Mouse (Mus musculus) cerebellum, adult 2 months (tissue): ENCODE measurements around the gene Lrrc75a. TPM values are rescaled to one million over a fixed set of nuclear protein-coding genes. Genes with fewer than 3 reads are reported as not detected.

Source experiments
- DNase-seq, 2 experiments: peaks; one replicate each; pipeline ENCODE4 v3.0.0; 2021
- H3K27ac ChIP-seq: fragments of 200-500 bp; 2 replicates; pipeline ENCODE4 v1.5.1; 2012; ENCODE audit warnings: low read length, control low read depth, inconsistent platforms; ENCODE audit not compliant: insufficient read depth
- H3K27me3 ChIP-seq: fragments of 200-500 bp; 2 replicates; pipeline ENCODE4 v1.6.1; 2012; ENCODE audit warnings: inconsistent platforms, mild to moderate bottlenecking, low read length, moderate library complexity; ENCODE audit not compliant: control insufficient read depth, insufficient read depth
- H3K4me1 ChIP-seq: fragments of 200-500 bp; 2 replicates; pipeline ENCODE4 v1.6.1; 2011; ENCODE audit warnings: low read length; ENCODE audit not compliant: control insufficient read depth, insufficient read depth
- H3K4me3 ChIP-seq: fragments of 200-500 bp; replicated peaks from 2 replicates; pipeline ENCODE3; 2011; ENCODE audit warnings: mild to moderate bottlenecking, low read depth, low read length, control low read depth; ENCODE audit not compliant: insufficient read depth
- CTCF ChIP-seq: fragments of 200-500 bp; IDR thresholded peaks from 2 replicates; pipeline ENCODE4 v1.5.1; 2011; ENCODE audit warnings: low read depth, mild to moderate bottlenecking, control low read depth, low read length, moderate library complexity, borderline replicate concordance; ENCODE audit not compliant: insufficient read depth
- POLR2A ChIP-seq: fragments of 200-500 bp; IDR thresholded peaks from 2 replicates; pipeline ENCODE4 v1.6.1; 2011; ENCODE audit warnings: low read length, control low read depth, borderline replicate concordance; ENCODE audit not compliant: insufficient read depth
- WGBS: fragments of 180-500 bp; shearing (Covaris S2); methylation state at CpG from one replicate; pipeline ENCODE4 v1.1.7; 2018; 5-methylcytosine and 5-hydroxymethylcytosine counted together
- polyA plus RNA-seq: library from polyadenylated mRNA; depleted of rRNA; stranded (reverse); fragments of >200 nt; gene quantifications from 2 replicates; pipeline ENCODE4 v1.2.3, GENCODE M21; 2012

The Lrrc75a gene
- polyA plus RNA-seq, 1 experiment, result 6.5 TPM

GRCm38 (mm10) chr11:62636105-62636839 lies 12.1 kb downstream of the Lrrc75a start:
- no peak for DNase-seq
- WGBS, result 83% methylated on average over 11 of the region's 11 CpGs
- TF ChIP-seq CTCF, result no peak
- no peak for TF ChIP-seq POLR2A
- no peak overlapping the region for H3K4me3 ChIP-seq
- no peaks in the 10 kb centered on the region for H3K4me1 ChIP-seq
- no peak overlapping the region for H3K27ac ChIP-seq
- no peaks in the 10 kb centered on the region for H3K27me3 ChIP-seq

DNA sequence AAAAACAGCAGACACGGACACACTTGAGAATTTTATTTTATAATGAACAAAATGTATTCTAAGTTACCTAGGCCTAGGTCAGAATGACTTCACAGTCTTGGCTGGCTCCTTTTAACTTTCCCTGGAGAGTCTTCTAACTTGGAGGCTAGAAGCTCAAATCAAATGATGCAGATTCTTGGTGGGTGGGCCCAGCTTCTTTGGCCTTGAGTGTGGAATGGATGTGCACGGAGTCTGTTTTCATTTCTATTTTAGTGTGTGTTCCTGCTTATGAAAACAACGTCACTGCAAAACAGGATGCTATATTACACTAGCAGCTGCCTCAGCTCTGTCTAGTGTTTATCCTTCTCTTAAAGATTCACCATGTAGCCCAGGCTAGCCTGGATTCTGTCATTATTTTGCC lies 12.9 kb downstream of the Lrrc75a start:
- DNase-seq, result no peak
- H3K4me3 ChIP-seq, result no peak overlapping the region
- H3K4me1 ChIP-seq, result no peaks in the 10 kb centered on the region
- H3K27ac ChIP-seq, result no peak overlapping the region
- H3K27me3 ChIP-seq, result no peaks in the 10 kb centered on the region
- WGBS, result 76% methylated on average over 3 of the region's 3 CpGs
- no peak for TF ChIP-seq CTCF
- no peak for TF ChIP-seq POLR2A

DNA sequence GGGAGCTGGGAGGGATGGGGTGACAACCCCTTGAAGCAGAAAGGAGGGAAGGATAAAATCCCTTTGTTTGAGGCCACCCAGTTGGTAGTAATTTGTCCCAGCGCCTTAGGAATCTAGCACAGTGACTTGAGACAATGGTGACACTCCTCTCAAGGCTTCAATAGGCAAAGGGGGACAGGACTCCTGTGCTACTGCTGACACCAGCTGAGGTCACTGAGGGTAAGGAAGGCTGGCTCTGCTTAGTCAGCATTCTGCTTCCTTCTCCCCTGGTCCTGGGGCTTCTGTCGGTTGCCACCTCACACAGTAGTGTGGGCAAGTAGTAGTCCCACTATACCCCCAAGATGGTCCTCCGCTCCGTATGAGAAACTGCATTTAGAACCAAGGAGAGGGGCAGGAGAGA lies 17.2 kb downstream of the Lrrc75a start:
- no peak for TF ChIP-seq POLR2A
- no peak for TF ChIP-seq CTCF
- DNase-seq, result no peak
- no peaks in the 10 kb centered on the region for H3K27me3 ChIP-seq
- WGBS, result 64% methylated on average over 4 of the region's 4 CpGs
- no peak overlapping the region for H3K27ac ChIP-seq
- H3K4me1 ChIP-seq, result no peaks in the 10 kb centered on the region
- no peak overlapping the region for H3K4me3 ChIP-seq

- 6% methylated on average over 11 of the region's 11 CpGs for WGBS
- DNase-seq, result no peak
- TF ChIP-seq POLR2A (no peak), CTCF (no peak)
- H3K4me1 ChIP-seq, result no peaks in the 10 kb centered on the region
- H3K27me3 ChIP-seq, result no peaks in the 10 kb centered on the region
- no peak overlapping the region for H3K4me3 ChIP-seq
- no peak overlapping the region for H3K27ac ChIP-seq
Observed at GRCm38 (mm10) chr11:62630225-62630821, 18.0 kb downstream of the Lrrc75a start.

- H3K27ac ChIP-seq, result no peak overlapping the region
- DNase-seq, result no peak
- WGBS, result 35% methylated on average over 9 of the region's 9 CpGs
- TF ChIP-seq CTCF (no peak), POLR2A (no peak)
- no peaks in the 10 kb centered on the region for H3K27me3 ChIP-seq
- H3K4me3 ChIP-seq, result no peak overlapping the region
- H3K4me1 ChIP-seq, result no peaks in the 10 kb centered on the region
Observed at GRCm38 (mm10) chr11:62629352-62630224, 18.7 kb downstream of the Lrrc75a start.

DNA sequence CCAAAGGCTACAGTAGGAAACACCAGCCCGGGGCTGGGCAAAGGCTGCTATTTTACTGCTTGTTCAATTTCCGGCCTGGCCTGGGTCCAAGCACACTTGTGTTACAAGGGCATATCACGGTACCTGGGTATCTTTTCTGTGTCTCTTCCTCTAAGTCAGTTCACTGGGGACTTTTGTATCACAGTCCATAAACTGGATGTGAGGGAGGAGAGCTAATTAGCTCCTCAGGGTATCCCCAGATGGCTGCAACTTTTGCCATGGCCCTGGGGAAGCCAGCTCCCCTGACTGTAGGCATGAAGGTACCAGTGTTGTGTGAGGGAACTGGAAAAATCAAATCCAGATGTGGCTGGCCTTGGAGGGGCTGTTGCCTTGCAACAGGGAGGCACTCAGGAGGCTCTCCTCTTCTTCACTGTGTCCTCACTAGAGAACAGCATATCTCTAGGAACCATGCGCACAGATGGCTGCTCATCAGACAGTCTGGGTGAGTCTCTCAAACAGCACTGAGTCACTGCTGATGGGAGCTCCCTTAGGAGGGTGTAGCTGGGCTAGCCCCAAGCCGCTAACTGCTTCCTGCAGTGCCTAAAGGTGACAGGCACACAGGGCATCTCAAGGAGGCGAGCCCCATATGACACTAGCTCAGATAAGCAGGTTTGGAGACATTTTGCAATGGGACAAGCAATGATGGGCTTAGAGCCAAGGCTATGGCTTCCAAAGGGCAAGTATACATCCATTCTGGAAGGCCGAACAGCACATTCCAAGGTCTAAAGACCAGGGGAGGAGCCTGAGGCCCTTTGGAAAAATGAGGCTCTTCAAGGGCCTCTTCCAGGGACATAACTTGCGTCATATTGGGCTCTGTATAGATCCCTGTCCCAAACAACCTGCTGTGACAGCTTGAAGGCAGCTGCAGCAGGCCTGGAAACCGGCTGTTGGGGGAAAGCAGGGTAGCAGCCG lies 23.7 kb downstream of the Lrrc75a start:
- DNase-seq, result no peak
- H3K4me3 ChIP-seq, result no peak overlapping the region
- TF ChIP-seq CTCF (no peak), POLR2A (no peak)
- H3K27ac ChIP-seq, result no peak overlapping the region
- WGBS, result 59% methylated on average over 10 of the region's 10 CpGs
- H3K27me3 ChIP-seq, result no peaks in the 10 kb centered on the region
- no peaks in the 10 kb centered on the region for H3K4me1 ChIP-seq

- WGBS, result 78% methylated on average over 4 of the region's 4 CpGs
- H3K4me1 ChIP-seq, result no peaks in the 10 kb centered on the region
- DNase-seq, result no peak
- H3K27me3 ChIP-seq, result no peaks in the 10 kb centered on the region
- no peak overlapping the region for H3K4me3 ChIP-seq
- TF ChIP-seq CTCF (no peak), POLR2A (no peak)
- no peak overlapping the region for H3K27ac ChIP-seq
Observed at GRCm38 (mm10) chr11:62622850-62623249, 25.5 kb downstream of the Lrrc75a start.
